Mouse (Mus musculus): ENCODE data around the gene Plekha6. TPM values are rescaled to one million over a fixed set of nuclear protein-coding genes. Genes with fewer than 3 reads are reported as not detected.

Plekha6 gene
- polyA plus RNA-seq (2012; rRNA removed) (2.1 and 2.3 TPM in 2 replicates), polyA plus RNA-seq (2014; fragmentation: Nextera tagmentation; extraction: Ambion mirVana) (0.81 and 1.3 TPM in 2 replicates)

DNA sequence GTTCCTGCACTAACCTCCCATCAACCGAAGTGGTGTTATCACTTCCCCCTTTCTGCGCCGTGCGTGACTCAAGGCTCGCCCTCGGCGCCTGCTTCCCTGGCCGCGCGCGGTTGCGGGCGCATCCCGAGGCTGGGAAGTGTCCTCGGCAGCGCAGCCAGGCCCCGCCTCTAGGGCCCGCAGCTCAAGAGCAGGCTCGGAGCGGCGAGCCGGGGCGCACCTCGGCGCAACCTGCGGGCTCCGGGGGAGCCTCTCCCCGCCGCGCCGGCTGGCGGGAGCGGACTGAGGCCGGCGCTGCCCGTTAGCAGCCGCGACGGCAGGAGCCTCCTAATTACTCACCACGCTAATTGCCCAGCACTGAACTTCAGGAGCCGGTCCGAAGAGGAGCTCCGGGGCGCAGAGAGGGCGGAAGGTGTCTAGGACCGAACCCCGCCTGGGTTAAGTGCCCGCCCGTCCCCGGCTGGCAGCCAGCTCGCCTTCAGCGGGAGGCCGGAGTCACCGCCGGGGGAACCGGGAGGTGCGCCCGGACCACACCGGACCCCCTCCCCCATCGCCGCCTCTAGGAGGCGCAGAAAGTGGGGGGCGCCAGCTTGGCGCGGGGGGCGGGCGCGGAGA, at the start of gene Plekha6:
Gene Plekha6 (plus strand): TSS at position 391 of the 612 bp plus-strand sequence.
- DNase-seq (ENCODE audit: low read depth in 3 of 3, low spot score in 3 of 3), result no peak
- WGBS (ENCODE audit: insufficient replicate concordance), result under 1% methylated on average over 68 of the region's 68 CpGs
- Histone ChIP-seq H3K27me3 (ENCODE audit: control insufficient read depth, insufficient read depth, low read length) (peaks cover 53% of the 10 kb centered on the region), H3K4me1 (replicated peaks; ENCODE audit: control insufficient read depth in 2 of 2, insufficient read depth in 2 of 2, low read length in 1 of 2) (no peaks in the 10 kb centered on the region), H3K4me3 (ENCODE audit: insufficient read depth in 1 of 2, low read depth in 2 of 2, low read length in 2 of 2) (peak within 1 kb of the TSS; percentile 10 to 48), H3K27ac (no peak within 1 kb of the TSS), H3K4me2 (ENCODE audit: low read depth) (peak within 1 kb of the TSS; percentile 63), H3K9me3 (ENCODE audit: control insufficient read depth, low read length) (no peaks in the 10 kb centered on the region), H3K9ac (replicated peaks) (no peak within 1 kb of the TSS), H3K36me3 (replicated peaks; ENCODE audit: control insufficient read depth, insufficient read depth, low read depth) (no peaks in the 10 kb centered on the region)
- no peak for ATAC-seq (ENCODE audit: insufficient read depth)
- no peak for TF ChIP-seq CTCF (IDR thresholded peaks at IDR 0.05; ENCODE audit: low read depth)
- TF ChIP-seq EP300 (IDR thresholded peaks at IDR 0.05; ENCODE audit: low read depth), result no peak

DNA sequence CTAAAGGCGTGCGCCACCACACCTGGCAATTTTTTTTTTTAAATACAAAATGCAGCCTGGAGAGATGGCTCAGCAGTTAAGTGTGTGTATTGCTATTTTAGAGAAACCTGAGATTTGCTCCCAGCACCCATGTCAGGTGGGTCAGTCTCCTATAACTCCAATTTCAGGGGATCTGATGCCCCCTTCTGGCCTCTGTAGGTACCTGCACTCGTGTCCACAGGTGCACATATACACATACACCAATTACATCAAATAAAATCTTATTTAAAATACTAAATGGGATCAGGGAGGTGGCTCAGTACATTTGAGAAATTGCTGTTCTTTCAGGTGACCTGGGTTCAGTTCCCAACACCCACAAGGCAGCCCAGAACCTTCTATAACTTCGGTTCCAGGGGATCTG, 47.9 kb upstream of the Plekha6 start:
- 68% methylated on average over 4 of the region's 4 CpGs for WGBS (ENCODE audit: insufficient replicate concordance)
- Histone ChIP-seq H3K27me3 (ENCODE audit: control insufficient read depth, insufficient read depth, low read length) (no peaks in the 10 kb centered on the region), H3K36me3 (replicated peaks; ENCODE audit: control insufficient read depth, insufficient read depth, low read depth) (no peaks in the 10 kb centered on the region), H3K4me1 (replicated peaks; ENCODE audit: control insufficient read depth in 2 of 2, insufficient read depth in 2 of 2, low read length in 1 of 2) (peaks cover 18 to 27% of the 10 kb centered on the region in 2 experiments), H3K4me3 (ENCODE audit: insufficient read depth in 1 of 2, low read depth in 2 of 2, low read length in 2 of 2) (no peak overlapping the region), H3K4me2 (ENCODE audit: low read depth) (no peak overlapping the region), H3K9ac (replicated peaks) (no peak overlapping the region), H3K27ac (no peak overlapping the region), H3K9me3 (ENCODE audit: control insufficient read depth, low read length) (no peaks in the 10 kb centered on the region)
- no peak for DNase-seq (ENCODE audit: low read depth in 3 of 3, low spot score in 3 of 3)
- no peak for ATAC-seq (ENCODE audit: insufficient read depth)
- 0 out of 2 replicates have a peak, but pooled peaks have one; percentile 20 for TF ChIP-seq CTCF (IDR thresholded peaks at IDR 0.05; ENCODE audit: low read depth)
- no peak for TF ChIP-seq EP300 (IDR thresholded peaks at IDR 0.05; ENCODE audit: low read depth)

GRCm38 (mm10) chr1:133118127-133118526, 45.9 kb upstream of the Plekha6 start:
- TF ChIP-seq EP300 (IDR thresholded peaks at IDR 0.05; ENCODE audit: low read depth), result no peak
- TF ChIP-seq CTCF (IDR thresholded peaks at IDR 0.05; ENCODE audit: low read depth), result no peak

DNA sequence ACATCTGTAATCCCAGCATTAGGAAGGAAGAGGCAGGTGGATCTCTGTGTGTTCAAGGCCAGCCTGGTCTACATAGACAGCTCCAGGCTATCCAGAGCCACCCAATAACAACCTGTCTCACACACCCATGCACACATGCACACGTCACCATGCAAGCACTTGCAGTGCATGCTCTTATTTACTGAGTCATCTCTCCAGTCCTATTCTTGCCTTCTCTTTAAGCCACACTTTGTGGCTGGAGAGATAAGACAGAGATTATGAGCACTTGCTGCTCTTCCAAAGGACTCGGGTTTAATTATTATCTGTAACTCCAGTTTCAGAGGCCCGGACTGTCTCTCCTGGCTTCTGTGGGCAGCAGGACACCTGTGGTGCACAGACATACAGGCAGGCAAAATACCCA, 45.2 kb upstream of the Plekha6 start:
- 11% methylated on average over 3 of the region's 3 CpGs for WGBS (ENCODE audit: insufficient replicate concordance)
- Histone ChIP-seq H3K4me1 (replicated peaks; ENCODE audit: control insufficient read depth in 2 of 2, insufficient read depth in 2 of 2, low read length in 1 of 2) (peaks cover 18 to 34% of the 10 kb centered on the region in 2 experiments), H3K4me2 (ENCODE audit: low read depth) (peak overlapping the region; percentile 39), H3K9ac (replicated peaks) (no peak overlapping the region; the same call in 1 of the 2 replicates), H3K27ac (peak overlapping the region; percentile 72), H3K9me3 (ENCODE audit: control insufficient read depth, low read length) (no peaks in the 10 kb centered on the region), H3K4me3 (ENCODE audit: insufficient read depth in 1 of 2, low read depth in 2 of 2, low read length in 2 of 2) (no peak overlapping the region), H3K27me3 (ENCODE audit: control insufficient read depth, insufficient read depth, low read length) (no peaks in the 10 kb centered on the region), H3K36me3 (replicated peaks; ENCODE audit: control insufficient read depth, insufficient read depth, low read depth) (no peaks in the 10 kb centered on the region)
- DNase-seq (ENCODE audit: low read depth in 3 of 3, low spot score in 3 of 3) (peak; percentile 63 to 66 (median 65)), ATAC-seq (ENCODE audit: insufficient read depth) (peak; percentile 94)
- peak; percentile 60; the same call in 1 of the 2 replicates for TF ChIP-seq EP300 (IDR thresholded peaks at IDR 0.05; ENCODE audit: low read depth)
- TF ChIP-seq CTCF (IDR thresholded peaks at IDR 0.05; ENCODE audit: low read depth), result no peak

More at GRCm38 (mm10) chr1:133118127-133118526, 45.9 kb upstream of the Plekha6 start:
- DNase-seq (ENCODE audit: low read depth in 3 of 3, low spot score in 3 of 3) (peak in 2 of 3 experiments; percentile 54 to 61), ATAC-seq (ENCODE audit: insufficient read depth) (peak; percentile 70; the same call in 1 of the 2 replicates)
- peak overlapping the region; percentile 72 for H3K27ac ChIP-seq
- 78% methylated on average over 5 of the region's 5 CpGs for WGBS (ENCODE audit: insufficient replicate concordance)
- H3K4me1 ChIP-seq (replicated peaks; ENCODE audit: control insufficient read depth in 2 of 2, insufficient read depth in 2 of 2, low read length in 1 of 2), result peaks cover 18 to 33% of the 10 kb centered on the region in 2 experiments
- H3K36me3 ChIP-seq (replicated peaks; ENCODE audit: control insufficient read depth, insufficient read depth, low read depth), result no peaks in the 10 kb centered on the region
- peak overlapping the region; percentile 39 for H3K4me2 ChIP-seq (ENCODE audit: low read depth)
- H3K9me3 ChIP-seq (ENCODE audit: control insufficient read depth, low read length), result no peaks in the 10 kb centered on the region
- H3K9ac ChIP-seq (replicated peaks), result no peak overlapping the region
- H3K27me3 ChIP-seq (ENCODE audit: control insufficient read depth, insufficient read depth, low read length), result no peaks in the 10 kb centered on the region
- H3K4me3 ChIP-seq (ENCODE audit: insufficient read depth in 1 of 2, low read depth in 2 of 2, low read length in 2 of 2), result no peak overlapping the region

DNA sequence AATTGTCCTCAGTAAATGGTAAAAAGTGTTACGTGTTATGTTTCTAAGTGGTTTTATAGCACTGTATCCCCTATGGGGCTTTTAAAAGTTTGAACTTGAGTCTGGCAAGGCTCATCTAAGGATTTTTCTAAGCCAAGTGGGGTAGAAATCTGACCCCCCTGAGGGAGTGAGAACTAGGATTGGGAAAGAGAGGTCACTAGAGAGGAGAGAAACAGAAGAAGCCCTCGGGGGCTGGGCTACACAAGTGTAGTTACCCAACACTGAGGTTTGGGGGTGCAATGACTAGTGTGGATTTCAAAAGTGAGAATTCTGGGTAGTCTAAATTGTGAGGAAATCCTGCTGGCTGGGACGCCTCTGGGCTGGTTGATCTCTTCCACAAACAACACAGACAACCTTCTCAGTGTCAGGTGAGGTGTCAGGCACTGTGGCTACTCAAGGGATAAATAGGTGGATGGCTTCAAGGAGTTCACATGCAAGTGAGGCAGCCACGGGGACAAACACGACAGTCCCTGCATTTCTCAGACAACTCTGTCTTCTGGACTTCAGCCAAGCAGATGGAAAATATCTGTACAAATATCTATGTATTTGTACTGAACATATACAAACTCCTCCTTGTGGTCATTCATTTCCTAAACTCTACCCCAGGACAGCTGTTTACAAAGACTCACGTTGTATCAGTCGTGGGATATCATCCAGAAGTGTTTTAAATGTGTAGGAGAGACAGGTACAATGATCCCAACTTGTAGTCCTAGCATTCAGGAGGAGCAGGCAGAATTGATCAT, 43.9 kb upstream of the Plekha6 start:
- no peak overlapping the region for H3K9ac ChIP-seq (replicated peaks)
- H3K4me3 ChIP-seq (ENCODE audit: insufficient read depth in 1 of 2, low read depth in 2 of 2, low read length in 2 of 2), result no peak overlapping the region
- no peaks in the 10 kb centered on the region for H3K27me3 ChIP-seq (ENCODE audit: control insufficient read depth, insufficient read depth, low read length)
- TF ChIP-seq EP300 (IDR thresholded peaks at IDR 0.05; ENCODE audit: low read depth) (no peak), CTCF (IDR thresholded peaks at IDR 0.05; ENCODE audit: low read depth) (no peak)
- no peaks in the 10 kb centered on the region for H3K9me3 ChIP-seq (ENCODE audit: control insufficient read depth, low read length)
- H3K27ac ChIP-seq, result no peak overlapping the region
- H3K36me3 ChIP-seq (replicated peaks; ENCODE audit: control insufficient read depth, insufficient read depth, low read depth), result no peaks in the 10 kb centered on the region
- WGBS (ENCODE audit: insufficient replicate concordance), result 45% methylated on average over 7 of the region's 7 CpGs
- DNase-seq (ENCODE audit: low read depth in 3 of 3, low spot score in 3 of 3), result no peak
- no peak overlapping the region for H3K4me2 ChIP-seq (ENCODE audit: low read depth)
- H3K4me1 ChIP-seq (replicated peaks; ENCODE audit: control insufficient read depth in 2 of 2, insufficient read depth in 2 of 2, low read length in 1 of 2), result peaks cover 18 to 35% of the 10 kb centered on the region in 2 experiments
- ATAC-seq (ENCODE audit: insufficient read depth), result no peak
